38 mouse cellular contexts compared by ENCODE assay signal in genomic region chr19:46085185-46085584, GRCm38 (mm10). TPM values are rescaled to one million over a fixed set of nuclear protein-coding genes. Genes with fewer than 3 reads are reported as not detected.
"Had no signal": no experiment of that assay in that cellular context is flagged by ENCODE, and none has a peak within 500 bp of the region (broad histone marks: within the 10 kb centered on the region; RNA-seq: fewer than 3 reads in every experiment).

No protein-coding gene starts in this region.

- H3K4me3 ChIP-seq: gastrocnemius, adult 2 months; heart, embryonic 13.5 days; heart, embryonic 15.5 days; hindbrain, embryonic 13.5 days; hindbrain, embryonic 15.5 days; kidney, embryonic 15.5 days; limb, embryonic 13.5 days; limb, embryonic 15.5 days; liver, embryonic 12.5 days had no signal

- H3K9me3 ChIP-seq: heart, embryonic 13.5 days; heart, embryonic 15.5 days; hindbrain, embryonic 13.5 days; hindbrain, embryonic 15.5 days; kidney, embryonic 15.5 days; limb, embryonic 13.5 days; limb, embryonic 15.5 days; liver, embryonic 12.5 days had no signal

- DNase-seq: gastrocnemius, adult 2 months; gastrocnemius, postnatal 10 days; gastrocnemius, postnatal 36 days; heart, adult 18-20 months; heart, postnatal 14 days; heart, postnatal 36 days; kidney, adult 11 months; kidney, adult 2 months; kidney, adult 9 months; kidney, postnatal 14 days; kidney, postnatal 36 days; layer of hippocampus, adult 9-11 months; layer of hippocampus, postnatal 36 days; left cerebral cortex, postnatal 4 days had no signal

- H3K27me3 ChIP-seq: heart, embryonic 15.5 days; hindbrain, embryonic 13.5 days; hindbrain, embryonic 15.5 days; kidney, embryonic 15.5 days; limb, embryonic 13.5 days; limb, embryonic 15.5 days; liver, embryonic 12.5 days had no signal

- H3K4me2 ChIP-seq: heart, embryonic 11.5 days; heart, embryonic 13.5 days; heart, embryonic 15.5 days; hindbrain, embryonic 13.5 days; hindbrain, embryonic 15.5 days; kidney, embryonic 15.5 days; limb, embryonic 13.5 days; limb, embryonic 15.5 days; liver, embryonic 12.5 days had no signal

- H3K4me1 ChIP-seq: hindbrain, embryonic 13.5 days; hindbrain, embryonic 15.5 days; kidney, embryonic 15.5 days; limb, embryonic 13.5 days; limb, embryonic 15.5 days; liver, embryonic 12.5 days had no signal

- H3K27ac ChIP-seq: gastrocnemius, adult 2 months; heart, embryonic 13.5 days; heart, embryonic 15.5 days; hindbrain, embryonic 13.5 days; hindbrain, embryonic 15.5 days; hindbrain, postnatal 0 days; kidney, embryonic 15.5 days; kidney, postnatal 0 days; limb, embryonic 13.5 days; limb, embryonic 15.5 days; liver, embryonic 12.5 days; liver, embryonic 14.5 days had no signal

- H3K9ac ChIP-seq: heart, embryonic 13.5 days; heart, embryonic 15.5 days; hindbrain, embryonic 13.5 days; hindbrain, embryonic 15.5 days; kidney, embryonic 15.5 days; limb, embryonic 13.5 days; limb, embryonic 15.5 days; liver, embryonic 12.5 days; liver, embryonic 14.5 days had no signal

- ATAC-seq: hindbrain, postnatal 0 days; intestine, embryonic 16.5 days; liver, embryonic 12.5 days had no signal

RNA-seq across cellular contexts. Expression of gene Elovl3, which starts 46.5 kb away (rescaled TPM):
- total RNA-seq: gastrocnemius, adult 2 months; gastrocnemius, postnatal 10 days; gastrocnemius, postnatal 36 days; hindbrain, postnatal 0 days; layer of hippocampus, adult 18-20 months; layer of hippocampus, adult 8-10 months; layer of hippocampus, postnatal 14 days; layer of hippocampus, postnatal 36 days; left cerebral cortex, adult 18-20 months; left cerebral cortex, adult 8-10 months; left cerebral cortex, postnatal 10 days; left cerebral cortex, postnatal 25 days; left cerebral cortex, postnatal 4 days had no signal
- polyA plus RNA-seq: heart, embryonic 11.5 days; heart, embryonic 13.5 days; heart, embryonic 15.5 days; heart, postnatal 0 days; hindbrain, embryonic 11.5 days; hindbrain, embryonic 13.5 days; hindbrain, postnatal 0 days; intestine, embryonic 14.5 days; intestine, embryonic 16.5 days; kidney, embryonic 15.5 days; large intestine, adult 2 months; liver, embryonic 12.5 days had no signal
